Mouse (Mus musculus) kidney, adult 8-10 months (tissue): ENCODE data around the gene Fndc10.
"Not testable (repeated sequence)": the region's sequence is repeated elsewhere in the genome, so short reads cannot be mapped to it uniquely, and the experiment has no call there.

Experiments
- DNase-seq, 2 experiments: peaks; one replicate each; pipeline ENCODE4 v3.0.0; 2022

Gene Fndc10

DNA sequence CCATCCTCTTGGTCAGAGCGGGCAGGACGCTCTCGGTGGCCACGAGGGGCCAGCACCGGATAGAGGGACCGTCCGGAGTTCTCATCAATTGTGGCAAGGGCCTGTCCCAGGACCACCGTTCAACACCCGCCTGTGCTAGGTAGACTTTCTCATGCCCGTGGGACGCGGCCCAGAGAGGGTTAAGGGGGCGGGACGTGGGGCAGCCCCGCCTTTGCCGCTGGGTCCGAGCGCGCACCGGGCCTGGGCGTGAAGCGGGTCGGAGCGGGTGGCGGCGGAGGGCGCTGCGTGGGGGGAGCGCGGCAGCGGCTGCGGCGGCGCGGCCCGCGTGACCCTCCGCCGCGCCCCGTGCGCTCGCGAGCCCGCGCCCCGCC is at the start of gene Fndc10:
Gene Fndc10, plus strand, starts transcription at position 232 of the 371 bp plus-strand sequence.
- DNase-seq = peak in 1 of 2 experiments; percentile 51

DNA sequence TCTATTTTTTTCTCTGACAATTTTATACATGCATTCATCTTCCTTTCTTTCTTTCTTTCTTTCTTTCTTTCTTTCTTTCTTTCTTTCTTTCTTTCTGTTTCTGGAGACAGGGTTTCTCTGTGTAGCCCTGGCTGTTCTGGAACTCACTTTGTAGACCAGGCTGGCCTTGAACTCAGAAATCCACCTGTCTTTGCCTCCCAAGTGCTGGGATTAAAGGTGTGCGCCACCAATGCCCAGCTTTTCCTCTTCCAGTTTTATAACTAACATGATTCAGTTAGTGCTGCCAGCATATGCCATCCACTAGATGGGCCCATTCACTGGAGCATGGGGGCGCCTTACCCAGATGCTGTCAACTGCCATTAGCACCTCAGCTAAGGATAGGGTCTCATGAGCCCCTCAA is 48.8 kb upstream of the Fndc10 start, which contains the start of gene Gm10563:
Gene Gm10563, minus strand, starts transcription at position 101 of the 400 bp plus-strand sequence.
- DNase-seq = not testable (repeated sequence)

DNA sequence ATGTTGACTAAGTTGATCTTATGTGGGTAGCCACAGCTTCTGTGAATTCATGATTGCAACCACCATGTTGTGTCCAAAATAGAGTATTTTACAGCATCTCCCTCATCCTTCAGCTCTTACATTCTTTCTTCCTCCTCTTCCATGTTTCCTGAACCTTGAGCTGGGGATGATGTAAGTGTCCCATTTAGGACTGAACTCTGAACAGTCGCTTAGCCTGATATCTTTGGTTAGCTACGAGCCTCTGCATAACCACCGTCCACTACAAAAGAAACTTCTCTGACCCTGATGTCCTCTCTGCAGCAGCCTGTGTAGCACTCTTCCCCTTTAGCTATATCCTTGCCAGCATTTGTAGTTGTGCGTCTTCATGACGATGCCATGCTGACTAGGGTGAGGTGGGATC is 48.4 kb upstream of the Fndc10 start:
- DNase-seq = peak in 1 of 2 experiments; percentile 40

DNA sequence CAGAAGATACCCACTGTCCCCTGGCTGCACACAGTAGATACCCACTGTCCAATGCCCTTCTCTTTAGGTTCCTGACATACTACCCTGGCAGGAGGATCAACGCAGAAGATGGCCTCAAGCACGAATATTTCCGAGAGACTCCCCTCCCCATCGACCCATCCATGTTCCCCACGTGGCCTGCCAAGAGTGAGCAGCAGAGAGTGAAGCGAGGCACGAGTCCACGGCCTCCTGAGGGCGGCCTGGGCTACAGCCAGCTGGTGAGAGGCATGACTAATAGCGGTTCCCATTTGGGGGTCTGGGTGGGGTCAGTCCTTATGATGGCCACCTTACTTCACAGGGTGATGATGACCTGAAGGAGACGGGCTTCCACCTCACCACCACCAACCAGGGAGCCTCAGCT is 44.8 kb upstream of the Fndc10 start:
- DNase-seq = no peak

DNA sequence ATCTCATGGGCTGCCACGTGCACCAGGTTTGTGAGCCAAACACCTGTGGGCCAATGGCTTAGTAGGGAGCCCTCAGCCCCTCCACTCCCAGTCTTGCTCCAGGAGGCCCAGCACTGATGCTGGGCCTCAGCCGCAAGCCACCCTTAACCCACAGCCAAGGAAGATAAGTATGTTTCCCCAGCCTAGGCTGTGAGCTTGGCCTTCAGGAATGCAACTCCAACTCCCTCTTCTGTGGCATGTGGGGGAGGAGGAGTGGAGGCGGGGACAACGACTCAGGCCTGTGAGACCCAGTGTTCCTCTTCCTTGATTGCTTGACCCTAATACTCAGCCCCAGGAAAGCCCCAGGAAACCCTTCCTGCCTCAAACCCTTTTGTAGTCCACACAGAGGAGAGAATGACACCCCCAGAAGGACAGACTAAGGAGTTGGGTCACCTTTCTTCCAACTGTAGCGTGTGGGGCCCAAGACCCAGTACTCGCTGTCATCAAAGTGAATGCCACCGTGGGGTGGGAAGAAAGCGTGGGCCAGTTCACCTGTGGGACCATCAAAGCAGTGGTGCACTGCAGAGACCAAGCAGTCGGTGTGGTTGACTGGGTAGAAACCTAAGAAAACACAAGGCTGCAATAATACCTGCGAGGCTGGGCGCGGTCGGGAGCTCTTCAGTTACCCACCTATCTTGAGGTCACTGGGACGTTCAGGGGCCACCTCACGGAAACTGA is 42.4 kb upstream of the Fndc10 start:
- DNase-seq = no peak

DNA sequence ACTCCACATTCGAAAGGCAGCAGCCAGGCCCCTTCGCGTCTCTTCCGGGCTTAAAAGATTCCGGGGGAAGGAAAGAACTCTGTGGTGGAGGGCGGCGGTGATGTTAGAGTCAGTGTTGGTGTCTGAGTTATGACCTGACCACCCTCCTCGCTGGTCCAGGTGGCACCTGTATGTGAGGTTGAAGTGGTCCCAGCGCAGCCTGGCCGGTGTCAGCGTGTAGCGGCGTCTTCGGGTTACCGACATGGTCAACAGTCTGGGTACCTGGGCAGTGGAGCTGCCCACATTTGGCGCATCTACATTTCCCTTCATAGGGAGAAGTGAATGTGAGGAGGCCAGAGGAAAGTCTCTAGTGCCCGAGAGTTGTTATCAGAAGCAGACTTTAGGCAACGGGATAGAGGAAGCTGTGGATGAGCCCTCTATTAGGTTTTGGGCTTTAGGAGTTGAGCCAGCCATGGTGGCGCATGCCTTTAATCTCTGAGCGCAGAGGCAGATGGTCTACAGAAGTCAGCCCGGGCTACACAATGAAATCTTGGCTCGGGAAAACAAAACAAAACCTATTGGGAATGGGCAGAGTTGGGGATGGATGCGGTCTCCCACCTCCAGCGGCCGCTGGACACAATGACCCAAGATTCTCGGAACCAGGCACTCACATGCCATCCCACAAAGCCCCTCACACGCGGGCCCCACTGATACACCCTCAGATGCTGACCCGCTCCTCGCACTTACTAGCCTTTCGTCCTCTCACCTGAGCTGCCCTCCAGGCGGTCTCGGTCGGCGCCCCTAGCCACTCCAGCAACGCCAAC is 41.7 kb upstream of the Fndc10 start:
- DNase-seq = no peak

DNA sequence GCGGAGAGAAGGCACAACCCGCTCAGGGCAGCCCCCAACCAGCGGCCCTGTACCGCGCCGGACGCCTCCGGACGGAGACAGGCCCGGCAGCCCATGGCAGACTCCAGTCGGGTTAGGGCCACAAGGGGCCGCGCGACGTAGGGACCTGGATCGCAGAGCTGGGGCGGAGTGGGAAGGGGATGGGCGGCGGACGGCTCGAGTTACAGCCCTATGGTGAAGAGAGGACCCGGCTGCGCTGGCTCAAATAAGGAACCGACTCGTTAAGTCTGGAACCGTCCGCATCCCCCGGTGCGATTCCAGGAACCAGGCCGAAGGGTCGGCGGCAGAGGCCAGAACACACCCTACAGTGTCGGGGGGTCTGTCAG is 41.1 kb upstream of the Fndc10 start, which contains the start of gene Mmp23:
Gene Mmp23, minus strand, starts transcription at position 299 of the 365 bp plus-strand sequence.
- DNase-seq = no peak

DNA sequence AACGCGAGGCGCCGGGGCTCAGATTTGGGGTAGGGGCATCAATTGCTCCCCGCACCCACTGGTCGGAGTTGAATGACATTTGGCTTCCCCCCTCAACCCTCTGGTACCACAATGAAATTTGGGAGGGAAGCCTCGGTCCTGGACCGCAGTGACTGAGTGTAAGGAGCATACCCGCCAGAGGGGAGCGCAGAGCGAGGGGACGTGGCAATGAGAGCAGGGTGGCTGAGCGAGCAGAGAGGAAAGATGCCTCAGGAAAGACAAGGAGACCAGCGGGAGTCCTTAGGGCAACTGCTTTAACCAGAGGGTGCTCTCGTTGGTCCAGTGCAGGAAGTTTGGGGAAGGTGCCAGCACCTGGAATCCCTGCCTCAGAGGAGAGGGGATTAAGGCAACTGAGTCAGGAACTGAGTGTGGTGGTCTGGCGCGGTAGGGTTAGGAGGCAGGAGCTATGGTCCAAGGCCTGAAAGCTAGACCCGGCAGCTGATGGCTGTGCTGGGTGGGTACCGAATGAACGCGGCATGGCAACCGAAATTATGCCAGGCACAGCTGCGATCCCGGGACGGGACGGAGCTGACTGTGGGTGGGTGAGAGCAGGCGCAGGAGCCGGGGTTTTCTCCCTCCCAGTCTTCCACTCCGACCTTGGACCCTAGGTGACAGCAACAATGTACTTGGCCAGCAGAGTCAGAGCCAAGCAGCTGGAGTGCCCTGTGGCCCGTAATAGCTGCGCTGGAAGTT is 40.5 kb upstream of the Fndc10 start:
- DNase-seq = no peak

DNA sequence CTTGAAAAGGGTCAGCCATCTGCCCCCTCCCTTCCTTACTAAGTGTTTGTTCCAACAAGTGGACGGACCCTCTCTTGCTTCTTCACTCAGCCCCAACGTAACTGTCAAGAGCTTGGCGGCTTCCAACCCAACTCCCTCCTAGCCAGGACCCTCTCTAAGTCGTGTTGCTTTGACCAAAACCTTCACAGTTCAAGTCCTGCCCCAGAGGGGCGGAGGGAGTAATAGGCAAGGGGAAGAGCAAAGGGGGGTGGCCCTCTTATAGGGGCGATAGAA is 40.0 kb upstream of the Fndc10 start:
- DNase-seq = no peak

DNA sequence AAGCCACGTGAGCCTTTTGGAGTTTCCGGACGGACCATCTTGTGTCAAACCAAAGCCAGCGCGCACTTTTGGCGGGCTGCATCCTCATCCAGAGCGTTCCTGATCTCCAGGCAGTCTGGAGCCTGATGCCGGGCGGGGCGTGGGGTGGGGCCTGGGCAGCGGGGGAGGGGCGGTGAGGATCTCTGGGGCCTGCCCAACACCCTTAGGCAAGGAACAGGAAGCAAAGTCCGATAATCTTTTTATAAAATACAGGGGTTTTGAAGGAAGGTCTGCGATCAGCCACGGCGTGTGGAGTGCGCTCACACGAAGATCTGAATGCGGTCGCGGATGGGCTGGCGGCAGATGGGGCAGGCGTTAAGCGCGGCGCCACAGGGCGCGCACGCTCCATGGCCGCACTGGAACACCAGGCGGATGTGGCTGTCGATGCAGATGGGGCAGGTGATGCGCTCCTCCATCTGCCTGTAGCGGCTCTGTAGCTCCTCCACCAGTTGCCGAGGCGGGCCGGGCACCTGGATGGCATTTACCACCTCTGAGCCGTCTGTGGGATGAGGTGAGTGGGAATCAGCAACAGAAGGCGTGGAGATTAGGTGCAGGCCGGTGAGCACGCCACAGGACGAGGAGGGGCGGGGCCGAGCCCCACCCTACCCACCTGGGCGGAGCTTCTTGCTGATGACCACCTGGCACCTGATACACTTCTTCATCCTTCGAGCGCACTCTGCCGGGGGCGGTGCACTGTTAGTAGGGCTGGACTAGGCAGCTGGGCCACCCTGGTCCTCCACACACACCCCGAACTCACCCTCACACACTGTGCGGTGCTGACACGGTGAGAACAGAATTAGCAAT is 39.5 kb upstream of the Fndc10 start:
- DNase-seq = no peak

DNA sequence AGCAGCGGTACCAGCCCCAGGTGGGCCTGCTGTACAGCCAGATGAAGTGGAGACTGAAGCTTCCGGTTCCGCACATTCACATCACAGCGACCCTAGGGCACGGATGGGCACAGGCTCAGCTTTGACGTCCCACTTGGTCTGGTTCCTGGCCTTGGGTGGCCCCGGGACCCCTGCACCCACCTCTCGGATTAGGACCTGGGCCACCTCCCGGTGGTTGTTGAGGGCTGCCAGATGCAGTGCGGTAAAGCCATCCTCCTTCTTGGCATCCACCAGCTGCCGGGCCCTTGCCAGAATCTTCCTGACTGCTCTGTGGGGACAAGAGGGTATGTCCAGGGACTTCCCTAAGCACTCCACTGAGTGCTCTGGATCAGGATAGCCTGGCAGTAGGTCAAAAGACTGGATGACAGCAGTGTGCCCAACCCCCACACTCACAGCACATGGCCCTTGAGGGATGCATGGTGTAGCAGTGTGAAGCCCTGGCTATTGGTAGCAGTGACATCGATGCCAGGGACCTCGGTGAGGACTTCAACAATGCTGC is 37.9 kb upstream of the Fndc10 start:
- DNase-seq = no peak

DNA sequence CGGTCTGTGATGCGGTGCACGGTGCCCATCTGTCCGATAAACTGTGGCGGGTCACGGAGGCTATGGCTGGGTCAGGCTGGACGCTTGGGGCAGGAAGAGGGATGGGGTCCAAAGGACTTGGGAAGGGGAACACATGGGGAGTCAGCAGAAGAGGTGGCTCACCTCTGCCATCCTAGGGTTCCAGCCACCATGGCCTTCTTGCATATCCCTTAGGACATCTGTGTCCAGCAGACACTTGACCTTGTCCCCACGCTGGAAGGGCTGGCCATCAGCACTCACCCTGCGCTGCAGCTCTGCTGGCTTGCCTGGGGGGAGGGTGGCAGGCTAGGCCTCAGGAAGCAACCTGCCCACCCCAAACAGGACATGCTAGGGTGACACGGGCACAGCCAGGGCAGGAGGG is 35.2 kb upstream of the Fndc10 start:
- DNase-seq = no peak

DNA sequence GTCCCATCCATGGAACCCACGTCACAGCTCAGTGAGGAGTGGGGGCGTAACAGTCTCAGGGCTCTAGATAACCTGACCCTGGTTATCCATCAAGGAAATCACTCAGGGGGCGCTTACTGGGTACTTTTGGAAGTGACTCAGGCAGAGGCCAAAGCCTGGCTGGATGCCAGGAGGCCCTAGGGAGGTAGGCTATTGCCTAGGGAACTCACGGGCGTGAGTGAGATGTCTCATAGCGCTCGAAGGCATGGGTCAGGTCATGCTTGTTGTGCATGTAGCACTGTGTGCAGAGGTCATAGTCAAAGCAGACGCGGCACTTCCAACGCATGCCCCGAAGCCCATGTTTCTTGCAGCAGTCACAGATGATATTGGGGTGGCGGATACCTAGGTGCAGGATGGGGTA is 33.5 kb upstream of the Fndc10 start:
- DNase-seq = no peak

DNA sequence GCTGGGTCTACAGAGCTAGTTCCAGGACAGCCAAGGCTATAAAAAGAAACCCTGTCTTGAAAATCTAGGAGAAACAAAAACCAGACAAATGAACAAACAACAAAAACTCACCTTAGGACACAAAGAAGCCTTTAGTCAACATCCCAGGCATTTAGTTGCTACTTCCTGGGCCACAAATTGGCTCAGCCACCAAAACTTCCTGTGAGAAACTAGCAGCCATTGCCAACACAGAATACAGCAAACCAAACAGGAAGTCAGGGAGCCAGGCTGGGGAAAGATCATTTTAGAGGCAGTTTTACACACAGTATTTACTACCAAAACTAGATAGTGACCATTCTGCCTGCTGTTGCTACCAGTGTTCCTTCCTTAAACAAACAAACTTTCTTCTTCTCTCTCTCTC is 27.2 kb upstream of the Fndc10 start:
- no peak for DNase-seq

DNA sequence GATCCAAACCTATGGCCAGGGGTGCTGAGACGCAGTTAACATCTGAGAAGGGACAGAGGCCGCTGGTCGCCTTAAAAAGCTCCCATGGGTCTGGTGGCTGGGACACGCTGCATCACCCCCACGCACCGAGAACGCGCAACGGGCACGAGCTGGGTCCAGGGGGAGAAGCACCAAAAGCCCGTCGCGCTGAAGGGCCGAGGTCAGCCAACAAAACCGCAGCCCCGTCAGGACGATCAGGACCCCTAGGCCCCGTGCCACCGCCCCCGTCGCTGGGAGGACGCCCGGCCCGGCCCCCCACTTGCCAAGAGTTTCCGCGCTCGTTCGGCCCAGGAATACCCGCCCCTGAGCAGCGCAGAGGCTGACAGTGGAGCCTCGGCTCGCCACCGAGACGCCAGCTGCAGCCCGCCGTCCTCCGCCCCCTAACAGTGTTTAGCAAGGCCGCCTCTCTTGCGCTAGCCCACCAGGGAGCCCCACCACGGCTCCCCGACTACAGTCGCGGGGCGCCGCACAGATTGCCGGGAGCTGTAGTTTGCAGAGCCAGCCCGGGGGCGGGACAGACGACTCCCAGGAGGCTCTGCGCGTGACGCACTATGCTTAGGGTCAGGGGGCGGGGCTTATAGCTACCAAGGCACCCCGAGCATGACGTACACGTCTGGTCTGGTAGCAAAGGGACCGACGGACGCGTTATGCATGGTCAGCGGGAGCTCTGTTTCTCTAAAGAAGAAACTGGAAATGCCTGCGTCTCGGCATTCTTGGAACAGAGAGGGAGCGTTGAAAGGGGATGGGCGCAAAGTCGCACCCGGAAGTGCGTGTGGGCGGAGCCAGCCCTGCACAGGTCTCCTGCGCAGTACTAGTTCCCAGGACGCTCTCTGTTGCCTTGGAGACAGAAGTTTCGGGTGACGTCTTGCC is 25.2 kb upstream of the Fndc10 start, which contains the start of gene Mib2:
Gene Mib2, minus strand, starts transcription at position 510 of the 909 bp plus-strand sequence.
- DNase-seq = peak; percentile 95 to 98

DNA sequence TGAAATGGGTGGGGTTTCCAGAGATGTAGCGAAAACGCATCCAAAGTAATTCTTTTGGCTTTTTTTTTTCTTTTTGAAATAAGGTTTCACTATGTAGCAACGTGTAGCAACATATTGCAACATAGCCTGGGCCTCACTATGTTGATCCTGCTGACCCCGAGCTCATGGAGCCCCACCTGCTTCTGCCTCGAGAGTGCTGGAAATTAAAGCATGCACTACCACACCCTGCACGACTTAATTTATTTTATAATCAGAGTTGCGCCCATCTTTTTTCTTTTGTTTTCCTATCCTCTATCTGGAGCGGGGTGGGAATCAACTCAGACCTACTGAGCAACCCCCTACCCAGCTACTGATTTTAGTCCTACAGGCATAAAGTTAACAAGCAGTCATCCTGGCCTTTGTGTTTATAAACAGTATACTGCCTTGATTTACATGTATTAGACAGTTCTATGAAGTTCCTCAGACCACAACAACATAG is 24.5 kb upstream of the Fndc10 start:
- no peak for DNase-seq

DNA sequence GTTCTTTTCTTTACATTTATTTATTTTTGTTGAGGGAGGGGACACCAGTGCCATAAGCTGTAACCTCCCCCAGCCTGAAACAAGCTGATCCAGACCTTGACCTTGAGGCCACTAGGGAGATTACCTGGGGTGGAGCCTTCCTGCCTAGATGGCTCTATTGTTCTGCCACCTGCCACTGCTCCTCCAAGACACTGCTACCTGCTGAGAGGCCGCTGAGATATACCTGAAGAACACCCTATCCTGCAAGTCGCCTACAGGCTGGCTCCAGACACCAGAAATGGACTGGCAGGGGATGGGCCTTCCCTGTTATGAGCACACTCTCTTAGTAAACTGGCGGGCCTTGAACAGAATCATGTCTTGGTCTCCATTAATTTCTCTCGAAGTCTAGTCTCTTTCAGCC is 23.9 kb upstream of the Fndc10 start:
- DNase-seq = not testable (repeated sequence)

DNA sequence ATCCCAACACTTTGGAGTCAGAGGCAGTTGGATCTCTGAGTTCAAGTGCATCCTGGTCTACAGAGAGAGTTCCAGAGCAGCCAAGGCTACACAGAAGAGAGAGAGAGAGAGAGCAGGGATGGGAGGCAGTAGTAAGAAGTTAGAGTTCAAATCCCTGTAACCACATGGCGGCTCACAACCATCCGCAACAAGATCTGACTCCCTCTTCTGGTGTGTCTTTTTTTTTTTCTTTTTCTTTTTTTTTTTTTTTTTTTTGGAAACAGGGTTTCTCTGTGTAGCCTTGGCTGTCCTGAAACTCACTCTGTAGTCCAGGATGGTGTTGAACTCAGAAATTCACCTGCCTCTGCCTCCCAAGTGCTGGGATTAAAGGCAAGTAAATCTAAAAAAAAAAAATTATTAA is 22.1 kb upstream of the Fndc10 start:
- DNase-seq = no peak

DNA sequence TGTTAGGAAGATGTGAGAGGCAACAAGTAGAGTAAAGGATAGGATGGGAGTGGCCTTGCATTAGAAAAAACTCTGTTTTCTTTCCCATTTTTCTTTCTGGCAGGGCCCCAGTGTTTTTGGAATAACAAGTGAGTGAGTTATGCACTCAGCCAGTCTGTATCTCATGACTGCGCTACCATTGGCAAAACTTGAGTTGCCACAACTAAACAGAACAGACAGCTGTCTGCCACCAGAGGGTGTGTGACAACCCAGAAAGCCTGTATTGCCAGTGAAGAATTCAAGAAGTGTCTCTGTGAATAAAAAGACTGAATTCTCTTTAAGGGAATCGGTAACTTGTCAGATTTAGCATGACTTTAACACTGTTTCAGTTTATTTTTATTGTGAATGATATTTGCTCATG is 18.2 kb upstream of the Fndc10 start:
- no peak for DNase-seq

DNA sequence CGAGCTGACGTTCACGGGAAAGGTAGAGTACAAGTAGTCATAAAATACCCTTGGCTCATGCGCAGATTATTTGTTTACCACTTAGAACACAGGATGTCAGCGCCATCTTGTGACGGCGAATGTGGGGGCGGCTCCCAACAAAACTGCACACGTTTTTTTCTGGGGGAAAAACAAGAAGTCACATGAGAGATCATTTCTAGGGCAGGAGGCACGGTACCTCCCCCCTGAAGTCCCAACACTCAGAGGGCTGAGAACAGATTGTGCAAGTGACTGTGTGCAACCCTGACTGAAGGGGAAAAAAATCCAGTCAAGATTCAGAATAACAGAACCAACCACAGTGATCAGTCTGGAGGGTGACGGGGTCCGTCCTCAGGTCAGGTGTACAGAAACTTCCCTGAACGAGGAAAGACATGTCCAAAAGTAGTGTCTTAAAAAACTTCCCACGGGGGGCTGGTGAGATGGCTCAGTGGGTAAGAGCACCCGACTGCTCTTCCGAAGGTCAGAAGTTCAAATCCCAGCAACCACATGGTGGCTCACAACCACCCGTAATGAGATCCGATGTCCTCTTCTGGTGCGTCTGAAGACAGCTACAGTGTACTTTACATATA is 10.4 kb upstream of the Fndc10 start:
- not testable (repeated sequence) for DNase-seq

DNA sequence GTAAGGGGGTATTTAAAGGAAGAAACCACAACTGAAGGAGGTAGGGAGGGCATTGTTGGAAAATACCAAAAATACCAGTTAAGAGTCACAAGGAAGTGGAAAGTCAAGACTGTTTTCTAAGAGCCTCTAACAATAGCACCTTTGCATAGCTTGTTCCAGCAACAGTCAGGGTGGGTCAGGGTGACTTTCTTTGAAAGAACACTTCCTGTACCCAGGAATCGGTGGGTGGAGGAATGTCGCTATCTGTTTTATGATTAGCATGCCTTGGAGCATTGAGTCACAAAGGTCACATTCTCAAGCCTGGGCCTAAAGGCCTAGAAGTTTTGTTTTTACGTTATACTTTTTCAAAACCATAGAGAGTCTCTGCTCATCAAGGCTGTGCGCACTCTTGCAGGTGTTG is 6.4 kb upstream of the Fndc10 start:
- DNase-seq = not testable (repeated sequence)
